Mouse (Mus musculus): ENCODE results near the gene Klhl8.

DNA sequence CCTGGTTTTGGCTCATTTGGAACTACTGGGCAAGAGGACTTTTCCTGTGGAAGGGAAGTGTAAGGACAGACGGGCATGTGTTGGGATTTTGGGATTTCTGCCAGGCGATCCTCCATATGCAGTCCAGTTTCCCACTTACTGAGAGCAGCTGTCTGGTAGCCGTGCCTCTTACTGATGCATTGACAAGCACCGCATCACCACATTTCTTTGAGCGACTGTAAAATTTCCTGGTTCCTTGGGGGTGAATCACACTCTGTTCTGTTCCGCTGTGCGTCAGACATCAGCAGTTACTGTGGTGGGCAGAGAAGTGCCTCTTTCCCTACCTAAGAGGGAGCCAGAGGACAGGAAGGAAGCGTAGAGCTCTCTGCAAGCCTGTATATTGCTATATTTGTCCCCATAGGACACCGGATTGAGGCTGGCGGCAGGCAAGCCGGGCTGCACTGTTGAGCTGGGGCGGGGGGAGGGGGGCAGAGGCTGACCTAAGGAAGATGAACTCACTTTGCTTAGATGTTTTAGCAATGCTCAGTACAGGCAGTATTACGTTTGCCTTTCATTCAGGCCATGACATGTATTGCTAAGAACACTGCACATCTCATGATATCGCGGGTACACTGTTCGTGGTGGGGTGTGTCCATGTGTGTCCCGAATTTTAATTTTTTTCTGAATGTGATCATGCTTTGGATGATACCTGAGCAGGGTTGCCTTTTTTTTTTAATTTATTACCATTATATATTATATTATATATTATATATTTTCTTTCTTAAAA, 56.8 kb downstream of the Klhl8 start:
- TF ChIP-seq CTCF (IDR thresholded peaks at IDR 0.05; ENCODE audit: control insufficient read depth, insufficient read depth, low read length) (no peak), POLR2A (IDR thresholded peaks at IDR 0.05; ENCODE audit: borderline replicate concordance, control insufficient read depth, low read depth, low read length) (no peak)
